Mouse (Mus musculus) mouse embryonic stem cell (cell line): ENCODE data around the gene Cideb.

Source experiments
- in situ Hi-C, 2 experiments: fragments of 300-500 bp; cut with MboI; formaldehyde crosslinking; loops; 1 replicate in 1 of 2; 3 replicates in 1 of 2; pipeline ENCODE4 v1.14.3; 2019 to 2020; ENCODE audit warnings: low sequenced_read_pairs in 2 of 2, low pct_unique_long_range_greater_than_20kb in 1 of 2, mixed read lengths in 1 of 2; ENCODE audit not compliant: unreplicated experiment in 1 of 2

The Cideb gene

GRCm38 (mm10) chr14:55730531-55731032, 27.7 kb downstream of the Cideb start:
- in situ Hi-C loops = no loop called here

GRCm38 (mm10) chr14:55730116-55730515, 28.1 kb downstream of the Cideb start:
- in situ Hi-C loops = no loop called here

- in situ Hi-C loops = no loop called here
These were observed 30.2 kb downstream of the Cideb start for GRCm38 (mm10) chr14:55727889-55728685.

- in situ Hi-C loops = no loop called here
These were observed 32.0 kb downstream of the Cideb start for GRCm38 (mm10) chr14:55726261-55726660.

- in situ Hi-C loops = no loop called here
These were observed 33.8 kb downstream of the Cideb start for GRCm38 (mm10) chr14:55724411-55724871.

GRCm38 (mm10) chr14:55723433-55723832, 34.8 kb downstream of the Cideb start:
- in situ Hi-C loops = no loop called here

- in situ Hi-C loops = no loop called here
These were observed 35.8 kb downstream of the Cideb start for GRCm38 (mm10) chr14:55722438-55722945.

GRCm38 (mm10) chr14:55721700-55722437, 36.4 kb downstream of the Cideb start, which contains the start of gene Rabggta:
Gene Rabggta, minus strand, starts transcription at chr14:55722263.
- in situ Hi-C loops = no loop called here

- in situ Hi-C loops = no loop called here
These were observed 37.2 kb downstream of the Cideb start for GRCm38 (mm10) chr14:55721076-55721475.

- in situ Hi-C loops = no loop called here
These were observed 37.6 kb downstream of the Cideb start for GRCm38 (mm10) chr14:55720666-55721065.

- in situ Hi-C loops = no loop called here
These were observed 38.5 kb downstream of the Cideb start for GRCm38 (mm10) chr14:55719737-55720136.

- in situ Hi-C loops = no loop called here
These were observed 41.4 kb downstream of the Cideb start for GRCm38 (mm10) chr14:55716884-55717283.

GRCm38 (mm10) chr14:55716271-55716670, 42.0 kb downstream of the Cideb start:
- in situ Hi-C loops = no loop called here

- in situ Hi-C loops = no loop called here
These were observed 43.4 kb downstream of the Cideb start for GRCm38 (mm10) chr14:55714893-55715292.

GRCm38 (mm10) chr14:55713729-55714122, 44.5 kb downstream of the Cideb start, which contains the start of gene Tgm1:
Gene Tgm1, minus strand, starts transcription at chr14:55713926.
- in situ Hi-C loops = no loop called here

- in situ Hi-C loops = no loop called here
These were observed 45.1 kb downstream of the Cideb start for GRCm38 (mm10) chr14:55713007-55713728.

GRCm38 (mm10) chr14:55711786-55712185, 46.5 kb downstream of the Cideb start:
- in situ Hi-C loops = no loop called here

- in situ Hi-C loops = no loop called here
These were observed 48.7 kb downstream of the Cideb start for GRCm38 (mm10) chr14:55709509-55709908.

GRCm38 (mm10) chr14:55707397-55707796, 50.9 kb downstream of the Cideb start:
- in situ Hi-C loops = no loop called here
